Mouse (Mus musculus) intestine, postnatal 0 days (tissue): ENCODE data around the gene Hp. TPM values are rescaled to one million over a fixed set of nuclear protein-coding genes. Genes with fewer than 3 reads are reported as not detected.

ENCODE experiments used
- ATAC-seq: fragments of 200-750 bp; cut with Nextera tagmentation; 2 replicates; pipeline ENCODE4 v1.8.0; 2017; ENCODE audit warnings: mild to moderate bottlenecking, moderate TSS enrichment, moderate library complexity
- H3K27ac ChIP-seq: fragments of 300-500 bp; sonication (generic); 2 replicates; pipeline ENCODE4 v1.5.1; 2014; ENCODE audit warnings: mild to moderate bottlenecking, low read depth, low read length, moderate library complexity
- H3K27me3 ChIP-seq: fragments of 300-500 bp; sonication (generic); replicated peaks from 2 replicates; pipeline ENCODE4 v1.6.1; 2014; ENCODE audit warnings: low read length, mixed read lengths; ENCODE audit not compliant: control insufficient read depth, insufficient read depth
- H3K36me3 ChIP-seq: fragments of 300-500 bp; sonication (generic); 2 replicates; pipeline ENCODE4 v1.6.1; 2014; ENCODE audit warnings: mild to moderate bottlenecking, moderate library complexity; ENCODE audit not compliant: control insufficient read depth, insufficient read depth
- H3K4me1 ChIP-seq: fragments of 300-500 bp; sonication (generic); replicated peaks from 2 replicates; pipeline ENCODE4 v1.6.1; 2014; ENCODE audit warnings: antibody characterized with exemption, low read length, mixed read lengths; ENCODE audit not compliant: control insufficient read depth, insufficient read depth
- H3K4me2 ChIP-seq: fragments of 300-500 bp; sonication (generic); replicated peaks from 2 replicates; pipeline ENCODE4 v1.6.1; 2014; ENCODE audit warnings: low read depth, mild to moderate bottlenecking, moderate library complexity
- H3K4me3 ChIP-seq: fragments of 300-500 bp; sonication (generic); 2 replicates; pipeline ENCODE4 v1.5.1; 2014; ENCODE audit warnings: low read depth, low read length
- H3K9ac ChIP-seq: fragments of 300-500 bp; sonication (generic); 2 replicates; pipeline ENCODE4 v1.6.1; 2014; ENCODE audit warnings: mild to moderate bottlenecking, low read depth, low read length
- H3K9me3 ChIP-seq: fragments of 300-500 bp; sonication (generic); 2 replicates; pipeline ENCODE4 v1.6.1; 2016; ENCODE audit warnings: mixed run types; ENCODE audit not compliant: control insufficient read depth
- CTCF ChIP-seq: sonication (generic); IDR thresholded peaks from 2 replicates; pipeline ENCODE4 v1.5.1; 2016; ENCODE audit warnings: low read depth, mild to moderate bottlenecking, control low read depth, antibody characterized with exemption, moderate library complexity
- WGBS: fragments of 180-500 bp; shearing (Covaris S2); extraction: QIAGEN DNeasy Blood & Tissue Kit; methylation state at CpG from one replicate; pipeline ENCODE4 v1.1.7; 2014; 5-methylcytosine and 5-hydroxymethylcytosine counted together
- polyA plus RNA-seq: library from polyadenylated mRNA; unstranded; fragments of >200 nt; fragmentation: Nextera tagmentation; extraction: Ambion mirVana; gene quantifications from 2 replicates; pipeline ENCODE4 v1.2.1, GENCODE M21; 2015

Hp gene
- polyA plus RNA-seq, 1 experiment from 2014 or later: 0.47 TPM

DNA sequence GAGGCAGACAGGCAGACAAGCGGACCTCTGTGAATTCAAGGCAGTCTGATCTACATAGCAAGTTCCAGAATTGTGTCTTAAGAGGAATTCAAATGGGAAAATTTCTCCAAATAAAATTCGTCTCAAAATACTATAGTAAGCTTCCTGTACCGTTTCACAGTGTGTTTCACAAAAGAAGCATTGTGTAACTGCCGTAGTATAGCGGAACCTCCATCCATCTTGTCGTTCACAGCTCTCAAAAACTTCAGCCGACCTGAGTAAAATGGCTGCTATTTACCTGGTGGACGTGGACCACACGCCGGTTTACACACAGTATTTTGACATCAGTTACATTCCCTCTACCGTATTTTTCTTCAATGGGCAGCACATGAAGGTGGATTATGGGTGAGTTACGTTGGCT lies 7.8 kb downstream of the Hp start:
- Histone ChIP-seq H3K4me3 (no peak overlapping the region), H3K27ac (no peak overlapping the region), H3K4me2 (no peak overlapping the region), H3K4me1 (peaks cover 6% of the 10 kb centered on the region; the same call in 1 of the 2 replicates), H3K27me3 (no peaks in the 10 kb centered on the region), H3K9me3 (no peaks in the 10 kb centered on the region), H3K9ac (no peak overlapping the region), H3K36me3 (peaks cover 16% of the 10 kb centered on the region; the same call in 1 of the 2 replicates)
- WGBS: 87% methylated on average over 12 of the region's 12 CpGs
- no peak for TF ChIP-seq CTCF
- no peak for ATAC-seq

GRCm38 (mm10) chr8:109565498-109566333 lies 13.3 kb downstream of the Hp start, which contains the start of the genes Dhx38 and Txnl4b:
Gene Dhx38, minus strand, starts transcription at chr8:109565861.
Gene Txnl4b, plus strand, starts transcription at chr8:109565892.
- peaks cover 6% of the 10 kb centered on the region; the same call in 1 of the 2 replicates for H3K4me1 ChIP-seq
- WGBS: under 1% methylated on average over 52 of the region's 52 CpGs

DNA sequence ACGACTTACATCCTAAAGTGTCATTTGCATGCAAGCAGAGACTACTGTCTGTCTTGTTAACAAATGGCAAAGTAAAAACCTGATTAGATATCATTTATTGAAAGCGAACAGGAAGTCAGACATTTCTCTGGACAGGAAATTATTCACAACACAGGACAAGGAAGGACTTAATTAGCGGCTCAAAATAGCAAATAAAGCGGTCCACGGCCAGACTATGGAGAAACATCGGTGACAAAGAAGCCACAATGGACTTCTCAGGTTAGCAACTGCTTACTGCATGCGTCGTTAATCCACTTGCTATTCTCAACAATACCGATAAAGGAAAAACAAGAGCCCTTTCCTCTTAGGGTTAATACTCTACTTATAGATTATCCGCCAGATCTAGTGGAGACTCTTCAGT lies 14.2 kb downstream of the Hp start:
- Histone ChIP-seq H3K36me3 (peaks cover 39% of the 10 kb centered on the region), H3K4me3 (peak overlapping the region; percentile 78), H3K27ac (peak overlapping the region; percentile 95), H3K4me2 (peak overlapping the region; percentile 76), H3K27me3 (no peaks in the 10 kb centered on the region), H3K4me1 (peaks cover 6% of the 10 kb centered on the region; the same call in 1 of the 2 replicates), H3K9me3 (no peaks in the 10 kb centered on the region), H3K9ac (peak overlapping the region; percentile 95)
- no peak for TF ChIP-seq CTCF
- WGBS: 3% methylated on average over 10 of the region's 10 CpGs
- no peak for ATAC-seq

More at GRCm38 (mm10) chr8:109565498-109566333, 13.3 kb downstream of the Hp start, which contains the start of the genes Dhx38 and Txnl4b:
- Histone ChIP-seq H3K27me3 (no peaks in the 10 kb centered on the region), H3K4me3 (peak within 1 kb of the TSS; percentile 78), H3K36me3 (peaks cover 29% of the 10 kb centered on the region), H3K9ac (peak within 1 kb of the TSS; percentile 95), H3K27ac (peak within 1 kb of the TSS; percentile 95), H3K9me3 (no peaks in the 10 kb centered on the region), H3K4me2 (peak within 1 kb of the TSS; percentile 76)
- no peak for TF ChIP-seq CTCF
- ATAC-seq: peak; percentile 100

- Histone ChIP-seq H3K4me2 (no peak overlapping the region), H3K36me3 (peaks cover 41% of the 10 kb centered on the region), H3K27ac (no peak overlapping the region), H3K4me1 (peaks cover 6% of the 10 kb centered on the region; the same call in 1 of the 2 replicates), H3K9ac (no peak overlapping the region), H3K27me3 (no peaks in the 10 kb centered on the region), H3K9me3 (no peaks in the 10 kb centered on the region), H3K4me3 (no peak overlapping the region)
- 87% methylated on average over 2 of the region's 2 CpGs for WGBS
- ATAC-seq: no peak
- TF ChIP-seq CTCF: no peak
Observed at GRCm38 (mm10) chr8:109563881-109564280, 15.1 kb downstream of the Hp start.

GRCm38 (mm10) chr8:109551663-109552062 lies 27.3 kb downstream of the Hp start:
- H3K4me3 ChIP-seq: no peak overlapping the region
- no peaks in the 10 kb centered on the region for H3K27me3 ChIP-seq
- H3K36me3 ChIP-seq: peaks cover 95% of the 10 kb centered on the region
- no peak overlapping the region for H3K4me2 ChIP-seq
- H3K9me3 ChIP-seq: no peaks in the 10 kb centered on the region
- no peak overlapping the region for H3K27ac ChIP-seq
- no peak for ATAC-seq
- peak; percentile 67 for TF ChIP-seq CTCF
- WGBS: 33% methylated on average over 3 of the region's 3 CpGs
- no peaks in the 10 kb centered on the region for H3K4me1 ChIP-seq
- H3K9ac ChIP-seq: no peak overlapping the region

- Histone ChIP-seq H3K27ac (no peak overlapping the region), H3K9ac (no peak overlapping the region), H3K36me3 (peaks cover 21% of the 10 kb centered on the region), H3K9me3 (no peaks in the 10 kb centered on the region), H3K27me3 (no peaks in the 10 kb centered on the region), H3K4me3 (no peak overlapping the region), H3K4me2 (no peak overlapping the region), H3K4me1 (no peaks in the 10 kb centered on the region)
- ATAC-seq: no peak
- no peak for TF ChIP-seq CTCF
- WGBS: 37% methylated on average over 3 of the region's 3 CpGs
Observed at GRCm38 (mm10) chr8:109544049-109544448, 34.9 kb downstream of the Hp start.
